Mouse (Mus musculus): ENCODE results near the gene Srsf1.

DNA sequence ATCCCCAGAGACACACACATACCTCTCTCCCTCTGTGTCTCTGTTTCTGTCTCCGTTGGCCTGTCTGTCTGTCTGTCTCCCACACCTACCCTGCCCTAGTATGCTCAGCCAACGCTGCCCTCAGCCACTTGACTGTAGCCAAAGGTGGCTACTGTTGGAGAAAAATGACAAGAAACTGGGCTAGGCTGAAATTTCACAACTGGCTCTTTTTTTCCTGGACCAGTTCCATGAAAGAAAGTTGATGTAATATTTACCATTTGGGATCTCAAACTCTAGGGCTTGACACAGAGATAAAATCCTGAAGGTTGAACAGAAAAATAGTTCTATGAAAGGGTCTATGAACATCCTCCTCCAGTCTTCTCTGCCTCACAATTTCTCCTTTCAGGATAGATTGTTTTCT, 16.3 kb upstream of the Srsf1 start:
- TF ChIP-seq CTCF (IDR thresholded peaks at IDR 0.05; ENCODE audit: borderline replicate concordance, control insufficient read depth, extremely low read depth, insufficient read depth, low read length, poor library complexity) (no peak), POLR2A (IDR thresholded peaks at IDR 0.05; ENCODE audit: control insufficient read depth, extremely low read depth, insufficient read depth, low read length, poor library complexity) (no peak)
